Mouse (Mus musculus): ENCODE results near the gene Slc7a5. TPM values are rescaled to one million over a fixed set of nuclear protein-coding genes. Genes with fewer than 3 reads are reported as not detected.

Slc7a5 gene
- polyA plus RNA-seq, 1 experiment from 2014 or later = 29.3 TPM

GRCm38 (mm10) chr8:121849303-121849702, 58.2 kb downstream of the Slc7a5 start:
- 71% methylated on average over 9 of the region's 9 CpGs for WGBS
- H3K36me3 ChIP-seq = peaks cover 19% of the 10 kb centered on the region
- H3K27me3 ChIP-seq (ENCODE audit: low read depth, poor library complexity, severe bottlenecking) = peaks cover 14% of the 10 kb centered on the region; the same call in 1 of the 2 replicates
- H3K4me1 ChIP-seq = peaks cover 31% of the 10 kb centered on the region
- no peak overlapping the region for H3K4me3 ChIP-seq
- DNase-seq (ENCODE audit: low spot score) = no peak
- no peaks in the 10 kb centered on the region for H3K9me3 ChIP-seq (replicated peaks)
- H3K27ac ChIP-seq (replicated peaks) = no peak overlapping the region

GRCm38 (mm10) chr8:121848495-121848894, 59.0 kb downstream of the Slc7a5 start:
- no peak overlapping the region for H3K4me3 ChIP-seq
- H3K4me1 ChIP-seq = peaks cover 30% of the 10 kb centered on the region
- no peaks in the 10 kb centered on the region for H3K9me3 ChIP-seq (replicated peaks)
- no peak overlapping the region for H3K27ac ChIP-seq (replicated peaks)
- no peak for DNase-seq (ENCODE audit: low spot score)
- peaks cover 14% of the 10 kb centered on the region; the same call in 1 of the 2 replicates for H3K27me3 ChIP-seq (ENCODE audit: low read depth, poor library complexity, severe bottlenecking)
- WGBS = 73% methylated on average over 10 of the region's 10 CpGs
- peaks cover 25% of the 10 kb centered on the region for H3K36me3 ChIP-seq

GRCm38 (mm10) chr8:121847987-121848386, 59.5 kb downstream of the Slc7a5 start:
- no peak for DNase-seq (ENCODE audit: low spot score)
- H3K36me3 ChIP-seq = peaks cover 30% of the 10 kb centered on the region
- H3K4me1 ChIP-seq = peaks cover 25% of the 10 kb centered on the region
- H3K27ac ChIP-seq (replicated peaks) = no peak overlapping the region
- peaks cover 14% of the 10 kb centered on the region; the same call in 1 of the 2 replicates for H3K27me3 ChIP-seq (ENCODE audit: low read depth, poor library complexity, severe bottlenecking)
- no peak overlapping the region for H3K4me3 ChIP-seq
- WGBS = 80% methylated on average over 6 of the region's 6 CpGs
- H3K9me3 ChIP-seq (replicated peaks) = no peaks in the 10 kb centered on the region

- 69% methylated on average over 10 of the region's 10 CpGs for WGBS
- Histone ChIP-seq H3K9me3 (replicated peaks) (no peaks in the 10 kb centered on the region), H3K4me1 (peaks cover 22% of the 10 kb centered on the region), H3K27ac (replicated peaks) (no peak overlapping the region), H3K4me3 (no peak overlapping the region), H3K36me3 (peaks cover 36% of the 10 kb centered on the region), H3K27me3 (ENCODE audit: low read depth, poor library complexity, severe bottlenecking) (peaks cover 10% of the 10 kb centered on the region; the same call in 1 of the 2 replicates)
- DNase-seq (ENCODE audit: low spot score) = no peak
These were observed 60.2 kb downstream of the Slc7a5 start for GRCm38 (mm10) chr8:121847261-121847822.

GRCm38 (mm10) chr8:121846815-121847214, 60.7 kb downstream of the Slc7a5 start:
- Histone ChIP-seq H3K36me3 (peaks cover 41% of the 10 kb centered on the region), H3K4me1 (peaks cover 17% of the 10 kb centered on the region), H3K27me3 (ENCODE audit: low read depth, poor library complexity, severe bottlenecking) (0 out of 2 replicates have a peak, but pooled peaks cover 6% of the 10 kb centered on the region), H3K4me3 (no peak overlapping the region), H3K9me3 (replicated peaks) (no peaks in the 10 kb centered on the region), H3K27ac (replicated peaks) (no peak overlapping the region)
- DNase-seq (ENCODE audit: low spot score) = no peak

- H3K4me1 ChIP-seq = no peaks in the 10 kb centered on the region
- no peak overlapping the region for H3K4me3 ChIP-seq
- no peaks in the 10 kb centered on the region for H3K9me3 ChIP-seq (replicated peaks)
- no peak overlapping the region for H3K27ac ChIP-seq (replicated peaks)
- peaks cover 49% of the 10 kb centered on the region for H3K36me3 ChIP-seq
- 0 out of 2 replicates have a peak, but pooled peaks cover 6% of the 10 kb centered on the region for H3K27me3 ChIP-seq (ENCODE audit: low read depth, poor library complexity, severe bottlenecking)
- 67% methylated on average over 7 of the region's 7 CpGs for WGBS
- no peak for DNase-seq (ENCODE audit: low spot score)
These were observed 62.7 kb downstream of the Slc7a5 start for GRCm38 (mm10) chr8:121844765-121845164.

GRCm38 (mm10) chr8:121843184-121843733, 64.2 kb downstream of the Slc7a5 start:
- WGBS = 75% methylated on average over 3 of the region's 3 CpGs
- Histone ChIP-seq H3K36me3 (peaks cover 49% of the 10 kb centered on the region), H3K4me3 (no peak overlapping the region)

GRCm38 (mm10) chr8:121842064-121842955, 65.2 kb downstream of the Slc7a5 start:
- DNase-seq (ENCODE audit: low spot score) = no peak
- WGBS = 90% methylated on average over 8 of the region's 8 CpGs
- Histone ChIP-seq H3K4me3 (no peak overlapping the region), H3K27ac (replicated peaks) (no peak overlapping the region), H3K4me1 (no peaks in the 10 kb centered on the region), H3K36me3 (peaks cover 49% of the 10 kb centered on the region), H3K27me3 (ENCODE audit: low read depth, poor library complexity, severe bottlenecking) (no peaks in the 10 kb centered on the region), H3K9me3 (replicated peaks) (no peaks in the 10 kb centered on the region)

More at GRCm38 (mm10) chr8:121843184-121843733, 64.2 kb downstream of the Slc7a5 start:
- Histone ChIP-seq H3K27me3 (ENCODE audit: low read depth, poor library complexity, severe bottlenecking) (0 out of 2 replicates have a peak, but pooled peaks cover under 1% of the 10 kb centered on the region), H3K9me3 (replicated peaks) (no peaks in the 10 kb centered on the region), H3K27ac (replicated peaks) (no peak overlapping the region), H3K4me1 (no peaks in the 10 kb centered on the region)
- DNase-seq (ENCODE audit: low spot score) = no peak

- no peaks in the 10 kb centered on the region for H3K4me1 ChIP-seq
- no peaks in the 10 kb centered on the region for H3K27me3 ChIP-seq (ENCODE audit: low read depth, poor library complexity, severe bottlenecking)
- no peaks in the 10 kb centered on the region for H3K9me3 ChIP-seq (replicated peaks)
- peak; percentile 51 for DNase-seq (ENCODE audit: low spot score)
- WGBS = 52% methylated on average over 8 of the region's 8 CpGs
- peaks cover 48% of the 10 kb centered on the region for H3K36me3 ChIP-seq
- H3K4me3 ChIP-seq = 0 out of 2 replicates have a peak overlapping the region, but pooled peaks have one; percentile 1
- 0 out of 2 replicates have a peak overlapping the region, but pooled peaks have one; percentile 39 for H3K27ac ChIP-seq (replicated peaks)
These were observed 66.3 kb downstream of the Slc7a5 start for GRCm38 (mm10) chr8:121841242-121841641.

- 0 out of 2 replicates have a peak overlapping the region, but pooled peaks have one; percentile 33 for H3K4me3 ChIP-seq
These were observed 75.0 kb downstream of the Slc7a5 start for GRCm38 (mm10) chr8:121832503-121832902.

GRCm38 (mm10) chr8:121832061-121832460, 75.4 kb downstream of the Slc7a5 start:
- Histone ChIP-seq H3K9me3 (replicated peaks) (no peaks in the 10 kb centered on the region), H3K36me3 (peaks cover 6% of the 10 kb centered on the region), H3K27me3 (ENCODE audit: low read depth, poor library complexity, severe bottlenecking) (no peaks in the 10 kb centered on the region; the same call in 1 of the 2 replicates), H3K27ac (replicated peaks) (peak overlapping the region; percentile 85), H3K4me3 (0 out of 2 replicates have a peak overlapping the region, but pooled peaks have one; percentile 33), H3K4me1 (peaks cover 21% of the 10 kb centered on the region)
- DNase-seq (ENCODE audit: low spot score) = no peak
- 79% methylated on average over 2 of the region's 2 CpGs for WGBS

More at GRCm38 (mm10) chr8:121832503-121832902, 75.0 kb downstream of the Slc7a5 start:
- Histone ChIP-seq H3K4me1 (peaks cover 21% of the 10 kb centered on the region), H3K9me3 (replicated peaks) (no peaks in the 10 kb centered on the region), H3K27ac (replicated peaks) (peak overlapping the region; percentile 85), H3K36me3 (peaks cover 6% of the 10 kb centered on the region), H3K27me3 (ENCODE audit: low read depth, poor library complexity, severe bottlenecking) (no peaks in the 10 kb centered on the region; the same call in 1 of the 2 replicates)
- DNase-seq (ENCODE audit: low spot score) = peak; percentile 59
- WGBS = 17% methylated on average over 6 of the region's 6 CpGs

Data from midbrain, embryonic 10.5 days (tissue).